Mouse (Mus musculus) small intestine, adult 2 months (tissue): Measurements from ENCODE around the gene Dtl.

Source experiments
- CTCF ChIP-seq: fragments of 200-500 bp; IDR thresholded peaks from 2 replicates; pipeline ENCODE4 v1.5.1; 2012; ENCODE audit warnings: low read depth, mild to moderate bottlenecking, control low read depth, inconsistent platforms, low read length, moderate library complexity, mixed read lengths; ENCODE audit not compliant: insufficient replicate concordance, insufficient read length; ENCODE audit errors: extremely low read depth
- POLR2A ChIP-seq: fragments of 200-500 bp; IDR thresholded peaks from 2 replicates; pipeline ENCODE4 v1.6.1; 2012; ENCODE audit warnings: low read depth, mild to moderate bottlenecking, control low read depth, inconsistent platforms, low read length, moderate library complexity

DNA sequence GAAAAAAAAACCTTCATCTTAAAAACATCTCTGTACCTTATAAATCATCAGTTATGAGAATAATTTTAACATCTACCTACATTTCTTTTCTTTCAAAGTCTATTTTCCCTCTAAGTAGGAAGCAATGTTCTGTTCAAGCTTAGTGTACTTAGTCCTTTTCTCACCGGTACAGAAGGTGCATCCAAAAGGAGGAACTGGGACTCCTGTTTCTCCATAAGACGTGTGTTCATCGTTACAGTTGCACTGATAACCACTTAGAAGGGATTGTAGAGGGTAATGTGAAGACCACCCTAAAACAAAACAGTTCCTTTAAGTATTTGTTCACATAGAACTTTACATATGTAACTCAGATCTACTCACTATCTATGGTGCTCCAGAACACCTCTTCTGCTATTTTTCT is 4.9 kb downstream of the Dtl start:
- no peak for TF ChIP-seq POLR2A
- TF ChIP-seq CTCF, result no peak
